Mouse (Mus musculus) telencephalon, adult 2 months (tissue): ENCODE results near the gene Smtn.

ENCODE experiments used
- DNase-seq: peaks from one replicate; pipeline ENCODE4 v3.0.0-alpha.2; 2011; ENCODE audit warnings: low read depth, low spot score

The Smtn gene

DNA sequence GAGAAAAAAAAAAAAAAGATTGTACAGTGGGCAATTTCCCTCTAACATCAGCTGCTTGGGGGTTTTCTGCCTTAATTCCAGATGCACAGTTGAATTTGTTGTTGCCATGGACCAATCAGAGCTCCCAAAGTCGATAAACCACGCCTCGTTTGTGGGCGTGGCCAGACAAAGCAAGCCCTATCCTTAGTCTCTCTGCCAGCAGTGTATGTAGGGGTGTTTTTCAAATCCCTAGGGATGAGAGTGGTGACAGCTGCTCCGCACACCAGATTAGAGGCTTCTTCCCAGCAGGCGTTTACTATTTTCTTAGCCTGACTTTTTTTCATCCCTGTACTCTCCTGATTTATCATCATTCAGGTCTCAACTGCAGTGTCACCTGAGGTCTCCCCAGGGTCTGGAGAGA, 7.6 kb upstream of the Smtn start:
- DNase-seq, result no peak

DNA sequence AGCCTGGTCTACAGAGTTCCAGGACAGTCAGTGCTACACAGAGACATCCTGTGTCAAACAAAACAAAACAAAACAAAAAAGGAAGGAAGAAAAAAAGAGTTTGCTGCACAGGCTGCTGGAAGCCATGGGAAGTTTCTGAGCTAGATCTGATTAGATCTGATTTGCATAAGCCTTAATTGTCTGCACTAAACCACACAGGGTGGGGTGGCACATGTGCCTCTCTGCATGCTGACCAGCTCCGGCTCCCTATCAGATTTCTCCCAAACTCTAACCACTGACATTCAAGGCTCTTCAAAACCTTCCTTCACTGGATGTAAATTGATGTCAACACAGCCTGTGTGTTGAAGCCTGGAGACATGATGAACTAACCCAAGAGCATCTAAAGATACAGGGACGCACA, 6.6 kb upstream of the Smtn start:
- no peak for DNase-seq

DNA sequence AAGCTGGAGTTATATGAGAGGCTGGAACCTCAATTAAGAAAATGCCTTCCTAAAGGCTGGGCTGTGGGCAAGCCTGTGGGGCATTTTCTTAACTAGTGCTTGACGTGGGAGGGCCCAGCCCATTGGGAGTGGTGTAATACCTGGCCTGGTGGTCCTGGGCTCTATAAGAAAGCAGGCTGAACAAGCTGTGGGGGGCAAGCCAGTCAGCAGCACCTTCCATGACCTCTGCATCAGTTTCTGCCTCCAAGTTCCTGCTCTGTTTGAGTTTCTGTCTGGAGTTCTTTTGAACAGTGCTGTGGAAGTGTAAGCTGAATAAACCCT, 5.8 kb upstream of the Smtn start:
- no peak for DNase-seq

DNA sequence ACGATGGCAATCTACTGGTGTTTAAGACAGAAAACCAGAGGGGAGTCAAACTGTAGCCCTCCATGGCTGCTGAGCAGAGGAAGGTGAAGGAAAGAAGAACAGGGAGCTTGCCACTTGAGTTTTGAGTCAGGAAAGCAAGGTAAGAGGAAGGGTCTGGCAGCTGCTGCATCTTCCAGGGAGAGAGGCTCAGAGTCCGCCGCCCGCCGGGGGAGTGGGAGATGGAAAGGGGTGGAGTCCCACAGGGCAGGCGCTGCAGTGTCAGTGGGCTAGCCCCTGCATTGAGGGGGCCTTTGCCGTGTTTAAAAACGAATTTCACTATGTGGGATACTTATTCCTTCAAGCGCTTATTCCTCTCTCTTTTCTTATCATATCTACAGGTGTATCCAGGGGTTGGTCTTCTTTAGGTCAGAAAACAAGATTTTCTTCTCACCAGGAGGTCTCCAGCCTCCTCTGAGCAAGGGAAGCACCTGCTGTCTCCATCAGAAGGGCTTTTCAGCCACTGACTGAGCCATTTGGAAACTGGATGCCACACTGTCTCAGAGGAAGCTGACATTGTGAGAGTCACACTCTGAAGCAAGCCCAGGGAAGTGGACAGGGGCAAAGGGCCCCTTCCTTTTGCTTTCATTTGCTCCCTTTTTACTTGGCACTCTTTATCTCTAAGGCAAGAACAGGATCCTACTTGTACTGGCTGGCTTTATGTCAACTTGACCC, 5.3 kb upstream of the Smtn start:
- no peak for DNase-seq

DNA sequence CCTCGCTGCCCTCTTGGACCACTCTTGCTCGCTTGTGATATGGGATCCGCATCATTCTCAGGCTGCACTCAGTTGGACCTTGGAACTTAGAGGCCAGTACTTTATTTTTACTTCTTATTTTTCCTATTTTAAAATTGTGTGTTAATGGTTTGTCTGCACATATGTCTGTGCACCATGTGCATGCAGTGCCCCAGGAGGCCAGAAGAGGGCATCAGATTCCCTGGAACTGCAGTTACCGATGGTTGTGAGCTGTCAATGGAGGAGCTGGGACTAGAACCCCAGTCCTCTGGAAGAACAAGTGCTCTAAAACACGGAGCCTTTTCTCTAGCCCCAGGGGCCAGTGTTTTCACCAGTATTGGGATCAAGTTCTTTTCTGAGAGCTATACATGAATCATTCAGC, 4.0 kb upstream of the Smtn start:
- DNase-seq, result no peak

DNA sequence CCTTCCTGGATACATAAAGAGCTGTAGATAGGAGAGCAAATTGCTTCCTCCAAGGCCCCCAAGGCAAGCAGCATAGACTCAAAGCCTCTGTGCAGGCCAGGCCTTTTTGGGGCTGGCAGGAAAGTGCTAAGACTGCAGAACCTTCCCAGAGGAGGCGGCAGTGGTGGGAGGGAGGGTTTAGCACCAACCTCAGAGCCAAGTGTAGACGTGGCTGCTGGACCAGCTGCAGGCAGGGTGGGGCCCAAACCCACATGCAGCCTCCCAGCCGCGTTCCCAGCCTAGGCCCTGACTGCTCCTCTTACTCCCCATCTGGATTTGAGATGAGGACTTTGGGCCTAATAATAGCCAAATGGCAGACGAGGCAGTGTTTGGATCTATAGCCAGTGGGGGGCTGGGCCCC, 2.6 kb upstream of the Smtn start:
- peak; percentile 48 for DNase-seq

DNA sequence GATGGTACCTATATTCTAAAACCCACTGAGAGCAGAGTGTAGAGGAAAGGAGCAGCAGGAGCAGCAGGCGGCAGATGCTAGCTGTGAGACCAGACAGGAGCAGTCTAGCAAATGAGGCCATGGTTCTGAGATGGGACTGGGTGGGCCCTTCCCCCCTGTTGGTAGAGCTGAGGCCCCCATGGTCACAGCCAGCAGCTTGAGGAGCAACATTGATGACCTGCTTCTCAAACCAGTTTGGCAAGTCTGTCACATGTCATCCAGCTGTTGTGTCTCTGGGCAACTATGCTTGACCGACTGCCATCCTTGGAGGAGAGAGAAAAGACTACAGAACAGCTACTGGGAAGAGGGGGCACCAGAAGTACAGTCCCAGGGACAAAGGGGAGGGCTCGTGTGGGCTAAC, 1.5 kb upstream of the Smtn start:
- no peak for DNase-seq

DNA sequence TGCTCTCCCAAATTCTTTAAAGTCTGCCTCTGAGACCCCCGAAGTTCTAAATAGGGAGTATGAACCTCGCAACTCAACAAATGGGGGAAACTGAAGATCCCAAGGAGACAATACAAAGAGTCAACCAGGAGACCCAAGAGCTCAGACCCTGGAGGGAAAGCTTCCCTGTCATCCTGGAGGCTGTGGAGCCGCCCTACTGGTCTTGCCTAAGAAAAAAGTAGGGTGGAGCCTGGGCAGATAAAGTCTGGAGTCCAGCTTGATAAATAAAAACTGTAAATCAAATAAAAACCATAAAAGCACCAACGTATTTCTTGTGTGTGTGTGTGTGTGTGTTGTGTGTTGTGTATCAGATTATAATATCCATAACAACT, 601 bp downstream of the Smtn start:
- DNase-seq, result no peak

DNA sequence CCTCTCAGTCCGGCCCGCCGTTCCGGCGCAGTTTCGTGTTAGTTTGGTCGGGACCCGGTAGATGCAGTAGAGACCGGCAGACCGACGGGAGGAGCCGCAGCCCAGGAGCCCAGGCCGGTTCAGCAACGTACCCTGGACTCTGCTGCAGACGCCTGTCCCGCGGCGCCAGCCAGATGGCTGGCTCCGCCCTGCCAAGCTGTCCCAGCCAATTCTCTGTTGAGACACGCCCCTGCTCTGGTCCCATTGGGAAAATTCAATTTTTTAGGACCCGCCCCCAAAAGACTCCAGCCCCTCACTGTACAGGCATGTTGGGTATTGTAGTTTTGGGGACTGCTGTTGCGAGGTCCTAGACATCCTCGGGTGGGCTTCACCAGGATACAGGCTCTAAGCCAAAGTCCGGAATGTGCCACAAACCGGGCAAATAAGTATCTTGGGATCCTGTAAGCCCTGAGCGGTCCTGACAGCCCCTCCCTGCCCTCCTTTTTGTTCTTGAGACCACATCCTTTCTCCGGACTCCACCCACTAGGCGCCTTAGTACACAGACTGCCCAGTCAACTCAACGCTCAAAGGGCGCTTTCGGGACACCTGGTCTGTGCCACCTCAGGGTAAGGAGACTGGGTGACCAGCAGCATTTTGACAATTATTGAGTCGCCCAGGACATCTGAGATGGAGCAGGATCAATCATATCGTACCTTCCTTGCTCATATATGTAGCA, 1.1 kb downstream of the Smtn start:
- DNase-seq, result peak; percentile 87

DNA sequence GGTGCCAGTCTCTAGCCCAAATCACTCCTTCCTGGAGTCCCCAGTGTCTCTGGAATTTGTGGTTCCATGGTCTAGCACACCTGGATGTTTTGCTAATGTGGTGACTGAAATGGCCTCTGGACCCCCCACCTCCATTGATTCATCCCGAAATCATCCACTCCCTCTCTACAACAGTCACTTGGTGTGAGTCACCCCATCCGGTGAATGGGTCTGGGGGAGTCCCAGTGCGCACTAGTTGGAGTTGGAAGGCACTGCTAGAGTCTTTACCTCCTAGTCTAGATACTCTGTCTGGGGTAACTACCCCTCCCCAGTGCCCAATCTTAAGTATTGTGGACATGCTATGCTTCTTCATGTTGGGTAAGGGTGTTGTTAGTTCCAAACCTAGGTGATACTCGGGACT, 2.1 kb downstream of the Smtn start:
- DNase-seq, result no peak

DNA sequence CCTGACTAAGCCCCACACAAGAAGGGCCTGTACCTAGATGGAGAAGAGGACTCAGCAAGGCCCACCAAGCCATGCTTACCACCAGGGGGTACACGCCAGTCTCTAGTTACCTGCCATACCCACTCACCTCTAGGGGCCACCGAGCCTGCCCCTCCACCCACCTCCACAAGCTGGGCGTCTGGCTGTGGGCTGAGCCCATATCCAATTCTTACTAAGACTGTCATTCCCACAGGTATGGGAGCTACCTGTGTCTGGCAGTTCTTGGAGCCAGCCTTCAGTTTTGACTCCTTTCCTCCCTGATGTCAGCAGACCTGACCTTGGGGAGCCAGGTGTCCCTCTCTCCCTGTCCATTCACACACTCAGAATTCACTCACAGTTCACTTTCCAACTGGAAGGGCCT, 2.7 kb downstream of the Smtn start:
- DNase-seq, result no peak

DNA sequence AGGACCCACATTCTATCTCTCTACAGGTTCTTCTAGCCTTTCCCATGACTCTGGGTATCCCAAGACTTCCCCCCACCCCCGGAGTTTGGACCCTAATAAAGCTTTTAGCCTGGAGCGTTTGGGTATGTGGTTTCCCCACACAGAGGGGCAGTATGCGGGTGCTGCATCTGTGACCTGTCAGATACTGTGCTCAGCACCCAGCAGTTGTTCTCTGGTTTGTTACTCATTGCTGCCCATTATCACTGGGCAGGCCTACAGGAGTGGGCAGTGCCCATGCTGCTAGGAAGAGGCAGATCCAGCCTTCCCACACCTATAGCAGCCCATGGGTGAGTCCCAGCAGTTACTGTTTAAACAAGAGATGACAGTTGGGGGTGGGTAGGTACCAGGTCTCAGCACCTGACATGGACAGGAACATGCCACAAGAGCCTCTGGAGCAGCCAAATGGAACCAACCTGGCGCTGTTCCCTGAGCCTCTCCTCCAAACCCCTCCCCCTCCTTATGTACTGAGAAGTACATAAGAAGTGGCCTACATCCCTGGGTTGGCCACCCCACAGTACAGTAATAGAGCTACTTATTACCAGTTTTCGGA, 3.6 kb downstream of the Smtn start:
- no peak for DNase-seq

DNA sequence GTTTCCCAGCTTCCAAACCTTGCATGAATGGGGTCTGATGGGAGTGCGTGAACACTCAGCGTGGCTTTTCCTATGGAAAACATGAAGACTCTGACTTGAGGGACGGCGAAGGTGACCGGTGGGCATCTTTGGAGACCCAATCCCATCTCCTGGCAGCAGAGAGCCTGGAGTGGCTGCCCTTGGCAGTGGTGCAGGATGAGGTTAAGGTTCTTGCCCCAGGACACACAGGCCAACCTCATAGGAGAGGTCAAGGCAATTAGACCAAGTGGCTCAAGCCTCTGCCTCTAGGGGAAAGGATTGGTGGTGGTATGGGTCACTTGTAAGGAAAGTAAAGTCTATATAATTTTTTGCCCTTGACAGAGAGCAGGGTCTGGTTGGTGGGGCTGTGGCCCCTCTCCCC, 4.3 kb downstream of the Smtn start:
- DNase-seq, result no peak

DNA sequence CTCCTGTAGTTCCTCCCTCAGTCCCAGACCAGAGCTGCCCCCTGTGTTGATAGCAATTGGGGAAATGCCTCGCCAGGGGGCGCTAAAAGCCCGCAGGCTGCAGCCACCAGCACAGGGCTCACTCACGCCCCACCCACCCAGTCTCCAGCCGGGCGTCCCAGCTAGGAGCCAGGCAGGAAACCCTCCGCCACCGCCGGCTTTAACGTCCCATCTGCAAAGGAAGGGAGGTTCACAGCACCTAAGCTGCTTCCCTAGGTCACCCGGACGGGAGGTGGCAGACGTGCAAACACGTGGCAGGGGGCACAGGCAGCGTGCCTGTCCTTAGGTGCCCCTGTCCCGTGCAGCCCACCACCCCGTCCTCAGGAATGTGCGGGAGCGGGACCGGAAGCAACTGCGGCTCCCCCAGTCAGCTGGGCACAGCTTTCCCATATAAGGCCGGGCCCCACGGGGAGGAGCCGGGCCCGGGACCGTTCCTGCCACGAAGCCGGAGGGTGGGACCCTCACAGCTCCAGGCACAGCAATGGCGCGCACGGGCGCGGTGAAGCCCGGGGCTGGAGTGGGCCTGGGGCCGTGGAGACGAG, 4.9 kb downstream of the Smtn start:
- DNase-seq, result peak; percentile 44

DNA sequence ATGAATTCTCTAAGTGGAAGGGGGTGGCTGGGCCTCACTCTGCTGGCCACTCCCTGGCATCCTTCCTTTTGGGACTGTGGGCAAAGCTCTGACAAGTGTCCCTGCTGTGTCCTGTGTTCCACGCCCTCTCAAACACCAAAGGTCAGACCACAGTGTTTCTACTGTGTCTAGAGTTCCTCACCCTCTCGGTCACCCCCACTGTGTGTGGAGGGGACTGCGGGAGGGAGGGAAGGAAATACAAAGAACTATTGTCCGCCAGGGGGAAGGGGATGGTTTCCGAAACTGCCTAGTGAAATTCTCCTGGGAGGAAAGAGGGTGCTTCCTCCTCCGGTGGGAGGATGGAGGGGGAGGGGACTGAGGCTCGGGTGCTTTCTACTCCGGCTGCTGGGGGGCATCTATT, 5.5 kb downstream of the Smtn start:
- no peak for DNase-seq

DNA sequence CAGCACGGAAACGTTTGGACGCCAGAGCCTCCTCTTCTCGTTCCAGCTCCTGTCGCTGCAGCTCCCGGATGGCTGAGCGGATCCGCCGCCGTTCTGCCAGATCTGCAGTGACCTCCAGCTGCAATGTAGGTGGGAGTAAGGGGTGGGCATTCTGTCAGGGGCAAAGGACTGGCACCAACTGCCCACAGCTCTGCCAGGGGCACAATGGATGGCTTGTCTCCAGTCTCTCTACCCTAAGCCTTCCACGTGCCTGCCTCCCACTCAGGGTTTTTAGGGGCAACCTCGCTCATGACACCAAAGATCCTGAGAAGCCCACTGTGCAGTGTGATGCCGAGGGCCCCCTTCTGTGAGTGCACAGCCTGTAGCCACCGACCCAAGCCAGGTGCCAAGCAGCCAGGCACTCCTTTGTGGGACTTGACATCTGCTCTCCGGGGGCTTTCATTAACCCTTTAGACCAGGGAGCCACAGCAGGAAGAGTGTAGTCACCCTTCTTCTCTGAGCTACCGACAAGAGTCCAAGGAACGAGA, 6.9 kb downstream of the Smtn start:
- no peak for DNase-seq

DNA sequence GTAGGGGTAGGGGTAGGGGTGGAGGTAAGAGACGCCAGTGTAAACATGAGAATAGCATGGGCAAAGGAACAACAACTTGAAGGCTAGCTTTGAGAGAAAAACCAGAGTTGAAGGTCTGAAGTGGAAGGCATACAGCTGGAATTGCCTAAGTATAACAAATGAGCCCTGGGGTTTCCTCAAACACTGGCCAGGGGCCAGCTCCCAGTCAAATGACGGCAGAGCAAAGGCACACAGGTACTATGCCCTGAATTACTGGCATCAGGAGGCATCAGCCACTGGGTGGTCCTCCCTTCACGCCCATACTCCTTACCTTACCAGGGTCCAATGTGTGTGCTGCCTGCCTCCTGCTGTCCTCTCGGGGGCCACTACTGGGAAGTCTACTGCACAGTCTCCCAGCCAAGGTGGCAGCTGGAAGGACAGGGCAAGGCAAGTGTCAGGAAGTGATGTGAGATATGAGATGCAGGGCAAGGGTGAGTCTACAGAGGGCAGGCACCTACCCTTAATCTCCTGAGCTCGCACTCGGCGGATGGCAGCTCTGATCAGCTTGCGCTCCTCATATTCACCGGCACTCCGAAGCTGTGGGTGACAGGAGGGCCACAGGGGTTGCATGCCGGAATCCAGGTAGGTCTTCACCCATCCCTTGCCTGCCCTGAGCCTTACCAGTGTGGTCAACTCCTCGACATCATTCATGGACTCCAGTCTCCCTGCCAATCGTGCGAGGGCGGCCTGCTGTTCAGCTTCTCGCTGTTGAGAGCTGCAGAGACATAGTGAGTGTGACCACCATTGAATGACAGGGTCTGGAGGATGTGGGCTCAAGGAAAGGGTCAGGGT, 8.1 kb downstream of the Smtn start:
- DNase-seq, result no peak

DNA sequence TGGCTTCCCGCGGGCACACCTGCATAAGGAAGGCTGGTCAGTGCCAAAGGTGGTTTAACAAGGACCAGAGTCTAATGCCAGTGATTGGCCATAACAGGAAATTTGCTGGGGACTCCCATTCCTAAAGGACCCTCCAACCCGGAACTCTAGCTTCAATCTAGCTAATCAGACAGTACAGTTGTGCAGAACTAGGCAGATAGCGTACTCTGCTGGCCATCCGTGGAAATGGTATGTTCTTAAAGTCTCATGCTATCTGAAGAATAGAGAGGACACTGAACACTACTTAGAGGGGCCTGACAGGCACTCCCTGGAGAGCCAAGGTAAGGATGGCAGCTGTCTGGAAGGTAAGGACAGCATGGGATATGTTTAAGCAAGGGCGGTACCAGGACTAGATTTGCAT, 8.8 kb downstream of the Smtn start:
- DNase-seq, result no peak

DNA sequence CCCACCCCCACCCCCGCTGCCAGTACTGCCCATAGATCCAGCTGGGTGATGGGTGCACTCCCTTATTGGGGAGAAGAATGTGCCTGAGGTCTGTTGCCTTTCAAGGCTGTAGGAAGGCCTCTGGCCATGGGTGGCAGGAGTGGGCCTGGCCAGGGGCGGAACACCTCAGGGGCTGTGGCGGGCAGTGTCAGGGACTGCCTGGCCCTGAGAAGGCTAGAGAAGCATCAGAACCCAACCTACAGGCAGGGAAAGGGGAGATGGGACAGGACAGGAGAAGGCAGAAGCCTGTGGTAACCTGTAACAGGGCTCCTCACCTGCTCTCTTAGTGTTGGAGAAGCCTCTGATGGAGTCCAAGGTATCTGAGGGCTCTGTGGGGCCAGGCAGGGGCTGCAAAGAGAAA, 9.7 kb downstream of the Smtn start:
- no peak for DNase-seq

DNA sequence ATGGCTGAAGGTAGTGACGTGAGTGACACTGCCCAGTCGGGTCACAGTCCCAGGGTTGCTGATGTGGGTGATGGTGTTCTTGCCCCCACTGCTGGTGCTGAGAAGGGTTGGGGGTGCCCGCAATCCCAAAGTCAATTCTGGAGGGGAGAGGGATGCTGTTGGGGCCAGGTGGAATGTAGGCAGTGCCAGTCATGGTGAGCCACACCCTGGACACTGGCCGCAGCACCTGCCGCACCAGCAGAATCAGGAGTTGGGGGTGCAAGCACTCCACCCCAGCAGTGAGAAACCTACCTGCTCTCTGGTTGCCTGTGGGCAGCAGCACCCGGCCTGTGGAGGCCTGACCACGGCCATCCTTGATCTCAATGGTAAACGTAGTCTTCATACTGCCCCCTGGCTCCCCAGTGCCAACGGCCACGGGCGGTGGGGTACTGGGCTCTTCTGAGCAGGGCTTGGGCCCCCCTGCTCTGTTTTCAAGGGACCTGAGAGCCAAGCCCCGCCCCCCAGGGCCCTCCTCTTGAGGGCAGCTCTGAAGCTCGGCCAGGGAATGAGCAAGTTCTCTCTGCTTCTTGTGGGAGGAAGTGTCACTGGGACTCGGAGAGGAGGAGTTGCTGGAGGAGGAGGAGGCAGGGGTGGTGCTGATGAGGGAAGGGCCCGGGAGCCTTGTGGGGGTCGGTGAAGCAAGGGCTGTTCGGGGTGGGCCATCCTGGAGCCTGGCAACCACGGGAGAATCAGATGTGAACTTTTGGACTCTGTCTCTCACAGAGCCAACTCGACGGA, 10.7 kb downstream of the Smtn start:
- no peak for DNase-seq

DNA sequence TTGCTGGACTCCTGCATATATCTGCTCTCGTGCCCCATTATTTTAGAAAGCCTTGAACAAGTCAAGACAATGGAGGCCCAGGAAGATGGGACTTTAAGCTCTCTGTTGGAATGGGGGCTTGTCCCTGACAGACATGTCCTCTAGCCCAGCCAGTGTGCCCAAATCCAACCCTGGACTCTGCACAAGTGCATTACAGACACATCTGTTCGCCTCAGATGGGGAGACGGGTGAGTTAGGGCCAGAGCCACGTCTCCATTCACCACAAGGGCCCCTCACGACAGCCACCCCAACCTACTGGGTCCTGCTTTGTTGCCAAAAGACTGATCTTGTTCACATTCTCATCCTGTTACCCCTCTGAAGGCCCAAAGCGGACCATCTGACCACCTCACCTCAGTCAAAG, 12.2 kb downstream of the Smtn start:
- DNase-seq, result no peak
